Mouse (Mus musculus): ENCODE results near the gene Kif1a. TPM values are rescaled to one million over a fixed set of nuclear protein-coding genes. Genes with fewer than 3 reads are reported as not detected.
"Not testable (repeated sequence)": the region's sequence is repeated elsewhere in the genome, so short reads cannot be mapped to it uniquely, and the experiment has no call there.

The Kif1a gene
- polyA plus RNA-seq, 1 experiment, result 1.4 TPM

GRCm38 (mm10) chr1:92979073-92979602 is 122.6 kb downstream of the Kif1a start:
- DNase-seq (ENCODE audit: low read depth, low spot score), result no peak
- 51% methylated on average over 11 of the region's 11 CpGs for WGBS

DNA sequence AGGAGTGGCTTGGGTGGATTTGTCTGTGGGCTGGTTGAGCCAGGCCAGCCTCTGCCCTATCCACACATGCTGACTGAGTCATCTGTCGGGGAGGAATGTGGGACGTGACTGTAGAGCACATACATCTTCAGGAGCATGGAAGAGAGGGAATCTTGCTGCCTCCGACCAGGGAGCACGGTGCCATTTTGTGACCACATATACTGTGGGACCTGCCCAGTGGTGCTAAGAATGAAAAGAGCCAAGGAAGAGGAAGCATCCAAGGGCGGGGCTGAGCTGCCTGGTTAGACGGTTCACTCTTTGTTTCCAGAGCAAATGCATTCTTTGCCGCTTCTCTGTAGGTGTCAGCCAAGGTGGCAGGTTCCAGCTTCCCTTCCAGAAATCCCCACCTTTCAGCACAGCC is 123.1 kb downstream of the Kif1a start:
- DNase-seq (ENCODE audit: low read depth, low spot score), result no peak
- 27% methylated on average over 7 of the region's 7 CpGs for WGBS

GRCm38 (mm10) chr1:92976141-92976566 is 125.6 kb downstream of the Kif1a start:
- WGBS, result 71% methylated on average over 6 of the region's 6 CpGs
- DNase-seq (ENCODE audit: low read depth, low spot score), result no peak

DNA sequence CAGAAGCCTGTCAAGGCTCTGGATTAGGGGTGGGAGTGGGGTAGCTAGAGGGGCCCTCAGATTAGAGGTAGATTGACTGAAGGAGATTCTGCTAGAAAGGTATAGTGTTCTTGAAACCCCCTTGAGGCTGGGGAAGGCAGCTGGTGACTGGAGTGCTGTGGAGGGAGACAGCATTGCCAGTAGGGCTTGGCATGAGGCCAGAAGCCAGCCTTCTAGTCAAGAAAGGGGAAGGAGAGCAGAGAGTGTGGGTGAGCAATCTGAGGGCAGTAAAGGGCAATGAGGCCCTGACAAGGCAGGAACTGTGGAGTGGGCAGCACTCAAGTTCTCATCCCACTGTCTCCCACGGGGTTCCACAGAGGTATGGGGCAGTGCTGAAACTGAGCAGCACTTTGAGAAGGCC is 128.9 kb downstream of the Kif1a start:
- no peak for DNase-seq (ENCODE audit: low read depth, low spot score)
- WGBS, result 32% methylated on average over 1 of the region's 1 CpGs

DNA sequence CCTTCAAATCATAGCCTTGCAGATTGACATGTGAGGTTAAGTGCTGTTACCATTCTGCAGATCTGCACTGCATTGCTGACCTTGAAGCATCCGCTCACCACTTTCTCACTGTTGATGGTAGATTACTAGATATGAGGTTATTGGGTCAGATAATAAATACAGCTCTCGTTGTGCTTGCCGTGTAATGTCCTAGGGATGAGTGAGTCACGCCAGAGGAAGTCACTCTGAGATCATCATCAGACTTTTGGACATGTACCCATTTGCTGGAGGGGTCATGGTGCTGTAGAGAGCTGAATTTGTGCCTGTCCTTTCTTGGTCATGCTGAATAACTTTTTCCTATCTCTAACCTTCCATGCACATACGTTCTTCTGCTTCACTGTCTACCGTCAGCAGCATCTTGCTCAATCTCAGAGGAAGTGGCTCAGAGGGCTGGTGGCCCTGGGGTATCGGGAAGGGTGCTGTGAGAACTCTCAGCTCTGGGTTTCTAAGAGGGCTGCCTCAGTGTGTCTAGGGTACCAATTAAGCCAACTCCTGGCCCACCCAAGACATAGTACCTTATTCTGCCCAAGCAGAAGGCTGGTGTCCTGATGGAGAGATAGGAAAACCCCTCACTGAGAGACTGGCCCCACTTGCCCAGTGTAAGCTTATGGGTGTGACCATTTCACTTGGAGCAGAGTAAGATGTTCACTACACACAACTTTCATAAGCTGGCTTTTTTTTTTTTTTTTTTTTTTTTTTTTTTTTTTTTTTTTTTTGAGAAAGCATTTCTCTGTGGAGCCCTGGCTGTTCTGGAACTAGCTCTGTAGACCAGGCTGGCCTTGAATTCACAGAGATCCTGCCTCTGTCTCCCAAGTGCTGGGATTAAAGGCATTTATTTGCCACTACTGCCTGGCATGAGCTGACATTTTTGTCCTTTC is 129.6 kb downstream of the Kif1a start:
- DNase-seq (ENCODE audit: low read depth, low spot score), result no peak
- 77% methylated on average over 7 of the region's 7 CpGs for WGBS

GRCm38 (mm10) chr1:92970791-92971190 is 131.0 kb downstream of the Kif1a start:
- WGBS, result 84% methylated on average over 6 of the region's 6 CpGs
- not testable (repeated sequence) for DNase-seq (ENCODE audit: low read depth, low spot score)

Other genes with a start within 250 kb of the Kif1a start
- gene Ankmy1, start 199.0 kb downstream of the Kif1a start, polyA plus RNA-seq (2012; rRNA removed), result 0.11 and 0.18 TPM in 2 replicates
- gene Dusp28, start 195.0 kb downstream of the Kif1a start, polyA plus RNA-seq (2012; rRNA removed), result 10.4 and 12.7 TPM in 2 replicates
- gene Rnpepl1, start 191.2 kb downstream of the Kif1a start, polyA plus RNA-seq (2012; rRNA removed), result 147 and 154 TPM in 2 replicates
- 25.1 and 31.3 TPM in 2 replicates for gene Capn10, start 167.6 kb downstream of the Kif1a start, polyA plus RNA-seq (2012; rRNA removed)
- gene Gpr35, start 151.1 kb downstream of the Kif1a start, polyA plus RNA-seq (2012; rRNA removed), result 21.9 and 37.1 TPM in 2 replicates
- 0.12 TPM in 1 of 2 replicates, not detected in the other for gene Aqp12, start 95.6 kb downstream of the Kif1a start, polyA plus RNA-seq (2012; rRNA removed)
- 0.14 and 0.34 TPM in 2 replicates for gene Agxt, start 33.3 kb upstream of the Kif1a start, polyA plus RNA-seq (2012; rRNA removed)
- 8.4 and 10.3 TPM in 2 replicates for gene 2310007B03Rik, start 59.0 kb upstream of the Kif1a start, polyA plus RNA-seq (2012; rRNA removed)
- 0.07 and 0.09 TPM in 2 replicates for gene Crocc2, start 66.8 kb upstream of the Kif1a start, polyA plus RNA-seq (2012; rRNA removed)
- gene Sned1, start 133.9 kb upstream of the Kif1a start, polyA plus RNA-seq (2012; rRNA removed), result 1.7 and 2.6 TPM in 2 replicates
- 7.9 and 8.7 TPM in 2 replicates for gene Mterf4, start 204.0 kb upstream of the Kif1a start, polyA plus RNA-seq (2012; rRNA removed)
- gene Ppp1r7, start 240.9 kb upstream of the Kif1a start, polyA plus RNA-seq (2012; rRNA removed), result 3.6 and 4.7 TPM in 2 replicates
- 2.5 and 4.1 TPM in 2 replicates for gene Pask, start 241.5 kb upstream of the Kif1a start, polyA plus RNA-seq (2012; rRNA removed)